ENCODE assay signal across 8 mouse cellular contexts in genomic region chr5:57717906-57718875, GRCm38 (mm10). TPM values are rescaled to one million over a fixed set of nuclear protein-coding genes. Genes with fewer than 3 reads are reported as not detected.
DNase-seq lines count a peak whose midpoint lies in the region; ATAC-seq lines count a peak whose summit lies in the region.

Pcdh7 (plus strand) TSS chr5:57717967.

- peak within 1 kb of the TSS; percentile 90 for H3K4me2 ChIP-seq in midbrain, embryonic 12.5 days (replicated peaks)

- WGBS in limb, embryonic 10.5 days = under 1% methylated on average over 70 of the region's 70 CpGs
- under 1% methylated on average over 68 of the region's 70 CpGs for WGBS in midbrain, embryonic 12.5 days

- H3K36me3 ChIP-seq in limb, embryonic 10.5 days = no peaks in the 10 kb centered on the region
- no peaks in the 10 kb centered on the region; the same call in 1 of the 2 replicates for H3K36me3 ChIP-seq in midbrain, embryonic 12.5 days

- no peaks in the 10 kb centered on the region for H3K9me3 ChIP-seq in limb, embryonic 10.5 days (replicated peaks)
- H3K9me3 ChIP-seq in midbrain, embryonic 12.5 days = no peaks in the 10 kb centered on the region

- peak within 1 kb of the TSS; percentile 71 for H3K9ac ChIP-seq in midbrain, embryonic 12.5 days (replicated peaks)

- peak within 1 kb of the TSS; percentile 90 for H3K27ac ChIP-seq in limb, embryonic 10.5 days
- peak within 1 kb of the TSS; percentile 89 for H3K27ac ChIP-seq in midbrain, embryonic 12.5 days (replicated peaks)

- peak; percentile 16 for DNase-seq in CD4-positive, CD25-positive, alpha-beta regulatory T cell, adult 2 months (ENCODE audit: low read depth, low spot score)
- DNase-seq in embryo, embryonic 10.5 days (ENCODE audit: low spot score) = peak; percentile 77
- DNase-seq in gastrocnemius, postnatal 25 days = peak; percentile 30
- peak; percentile 17 for DNase-seq in induced T-regulatory cell, adult 2 months (ENCODE audit: low read depth)
- peak; percentile 75 for DNase-seq in limb, embryonic 10.5 days (ENCODE audit: low spot score)
- DNase-seq in spleen, postnatal 4 days (ENCODE audit: low spot score in 2 of 2) = peak; percentile 23 to 71

- peak within 1 kb of the TSS; percentile 62 for H3K4me3 ChIP-seq in limb, embryonic 10.5 days
- peak within 1 kb of the TSS; percentile 68 for H3K4me3 ChIP-seq in midbrain, embryonic 12.5 days

- peaks cover 44% of the 10 kb centered on the region for H3K4me1 ChIP-seq in limb, embryonic 10.5 days
- peaks cover 20% of the 10 kb centered on the region for H3K4me1 ChIP-seq in midbrain, embryonic 12.5 days

- no peak for ATAC-seq in CD4-positive, CD25-positive, alpha-beta regulatory T cell, adult 4 months
- ATAC-seq in midbrain, embryonic 12.5 days (ENCODE audit: low FRiP score, low read depth) = peak; percentile 3

- H3K27me3 ChIP-seq in limb, embryonic 10.5 days (ENCODE audit: low read depth, poor library complexity, severe bottlenecking) = peaks cover 31% of the 10 kb centered on the region
- H3K27me3 ChIP-seq in midbrain, embryonic 12.5 days = peaks cover 25% of the 10 kb centered on the region

RNA-seq across cellular contexts. Expression of gene Pcdh7, which starts in this region (rescaled TPM):
- under 1 TPM in 1 of 2 experiments, not detected in 1; 0.06 TPM for polyA plus RNA-seq in CD4-positive, CD25-positive, alpha-beta regulatory T cell, adult 4 months (2017; shearing (Covaris generic))
- total RNA-seq in gastrocnemius, postnatal 25 days (2021) = 1 to 10 TPM; 2.6 to 3.0 TPM
- 5.5 and 6.0 TPM in 2 replicates for polyA plus RNA-seq in limb, embryonic 10.5 days (2016; fragmentation: Nextera tagmentation; extraction: Ambion mirVana)
- polyA plus RNA-seq in midbrain, embryonic 12.5 days (2016; fragmentation: Nextera tagmentation; extraction: Ambion mirVana) = 10.8 and 11.6 TPM in 2 replicates

Comparison
In these comparisons a context has a peak if more than half of its experiments do, and no peak if none do; other contexts are left out.
1. DNase-seq: peak in every context shown above with its lines; median percentile 77 in embryo, embryonic 10.5 days; 75 in limb, embryonic 10.5 days; 47 in spleen, postnatal 4 days; 30 in gastrocnemius, postnatal 25 days; 17 in induced T-regulatory cell, adult 2 months; 16 in CD4-positive, CD25-positive, alpha-beta regulatory T cell, adult 2 months.